Mouse (Mus musculus): ENCODE data around the gene Clps. TPM values are rescaled to one million over a fixed set of nuclear protein-coding genes. Genes with fewer than 3 reads are reported as not detected.

Clps gene
- polyA plus RNA-seq, 1 experiment from 2014 or later: not detected

GRCm38 (mm10) chr17:28533327-28533726 is 27.2 kb downstream of the Clps start:
- Histone ChIP-seq H3K4me3 (ENCODE audit: low read depth, low read length) (no peak overlapping the region), H3K27me3 (replicated peaks; ENCODE audit: control insufficient read depth, insufficient read depth, low read length) (0 out of 2 replicates have a peak, but pooled peaks cover 4% of the 10 kb centered on the region), H3K36me3 (ENCODE audit: control insufficient read depth, insufficient read depth, low read length) (no peaks in the 10 kb centered on the region), H3K4me2 (ENCODE audit: low read length) (no peak overlapping the region), H3K27ac (ENCODE audit: low read depth, low read length) (no peak overlapping the region), H3K4me1 (ENCODE audit: control insufficient read depth, insufficient read depth, low read length) (no peaks in the 10 kb centered on the region), H3K9me3 (replicated peaks; ENCODE audit: control insufficient read depth, low read length) (no peaks in the 10 kb centered on the region), H3K9ac (ENCODE audit: low read length) (no peak overlapping the region)
- WGBS: 90% methylated on average over 13 of the region's 13 CpGs
- no peak for DNase-seq (ENCODE audit: low spot score)
- no peak for ATAC-seq

- WGBS: 91% methylated on average over 7 of the region's 7 CpGs
- no peak for ATAC-seq
Measured at GRCm38 (mm10) chr17:28532557-28532956, 28.0 kb downstream of the Clps start.

GRCm38 (mm10) chr17:28531946-28532345 is 28.6 kb downstream of the Clps start:
- WGBS: 11% methylated on average over 18 of the region's 18 CpGs
- H3K4me2 ChIP-seq (ENCODE audit: low read length): no peak overlapping the region

More at GRCm38 (mm10) chr17:28532557-28532956, 28.0 kb downstream of the Clps start:
- Histone ChIP-seq H3K9ac (ENCODE audit: low read length) (no peak overlapping the region), H3K4me3 (ENCODE audit: low read depth, low read length) (no peak overlapping the region), H3K9me3 (replicated peaks; ENCODE audit: control insufficient read depth, low read length) (no peaks in the 10 kb centered on the region), H3K27me3 (replicated peaks; ENCODE audit: control insufficient read depth, insufficient read depth, low read length) (0 out of 2 replicates have a peak, but pooled peaks cover 4% of the 10 kb centered on the region), H3K4me2 (ENCODE audit: low read length) (no peak overlapping the region), H3K36me3 (ENCODE audit: control insufficient read depth, insufficient read depth, low read length) (no peaks in the 10 kb centered on the region), H3K4me1 (ENCODE audit: control insufficient read depth, insufficient read depth, low read length) (no peaks in the 10 kb centered on the region), H3K27ac (ENCODE audit: low read depth, low read length) (no peak overlapping the region)
- DNase-seq (ENCODE audit: low spot score): no peak

GRCm38 (mm10) chr17:28530506-28530905 is 30.1 kb downstream of the Clps start, which contains the start of gene Armc12:
TSS of gene Armc12 (plus strand) at chr17:28530806.
- no peaks in the 10 kb centered on the region for H3K36me3 ChIP-seq (ENCODE audit: control insufficient read depth, insufficient read depth, low read length)
- no peak within 1 kb of the TSS for H3K9ac ChIP-seq (ENCODE audit: low read length)
- DNase-seq (ENCODE audit: low spot score) (no peak), ATAC-seq (no peak)
- H3K4me3 ChIP-seq (ENCODE audit: low read depth, low read length): no peak within 1 kb of the TSS
- H3K27ac ChIP-seq (ENCODE audit: low read depth, low read length): no peak within 1 kb of the TSS
- 86% methylated on average over 6 of the region's 6 CpGs for WGBS
- no peaks in the 10 kb centered on the region for H3K4me1 ChIP-seq (ENCODE audit: control insufficient read depth, insufficient read depth, low read length)
- 0 out of 2 replicates have a peak, but pooled peaks cover 4% of the 10 kb centered on the region for H3K27me3 ChIP-seq (replicated peaks; ENCODE audit: control insufficient read depth, insufficient read depth, low read length)
- no peak within 1 kb of the TSS for H3K4me2 ChIP-seq (ENCODE audit: low read length)
- no peaks in the 10 kb centered on the region for H3K9me3 ChIP-seq (replicated peaks; ENCODE audit: control insufficient read depth, low read length)

More at GRCm38 (mm10) chr17:28531946-28532345, 28.6 kb downstream of the Clps start:
- Histone ChIP-seq H3K4me3 (ENCODE audit: low read depth, low read length) (no peak overlapping the region), H3K9ac (ENCODE audit: low read length) (no peak overlapping the region), H3K27me3 (replicated peaks; ENCODE audit: control insufficient read depth, insufficient read depth, low read length) (0 out of 2 replicates have a peak, but pooled peaks cover 4% of the 10 kb centered on the region), H3K27ac (ENCODE audit: low read depth, low read length) (no peak overlapping the region), H3K36me3 (ENCODE audit: control insufficient read depth, insufficient read depth, low read length) (no peaks in the 10 kb centered on the region), H3K9me3 (replicated peaks; ENCODE audit: control insufficient read depth, low read length) (no peaks in the 10 kb centered on the region), H3K4me1 (ENCODE audit: control insufficient read depth, insufficient read depth, low read length) (no peaks in the 10 kb centered on the region)
- DNase-seq (ENCODE audit: low spot score): no peak
- no peak for ATAC-seq

DNA sequence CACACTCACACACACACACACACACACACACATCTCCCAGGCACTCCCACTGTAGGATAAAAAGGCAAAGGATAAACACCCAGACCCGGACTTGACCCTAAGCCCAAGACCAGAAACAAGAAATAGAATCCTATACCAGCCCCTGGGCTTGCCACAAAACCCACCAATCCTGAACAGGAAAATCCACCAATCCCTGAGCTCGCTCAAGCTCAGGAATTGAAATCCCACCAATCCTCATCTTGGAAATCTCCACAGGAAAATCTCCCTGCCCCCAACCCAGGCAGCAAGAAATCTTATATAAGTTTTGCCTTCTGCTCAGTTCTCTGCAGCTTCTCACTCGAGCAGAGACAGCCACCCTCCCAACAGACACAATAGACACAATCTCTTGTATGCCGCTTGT is 31.4 kb downstream of the Clps start:
- Histone ChIP-seq H3K27ac (ENCODE audit: low read depth, low read length) (no peak overlapping the region), H3K36me3 (ENCODE audit: control insufficient read depth, insufficient read depth, low read length) (no peaks in the 10 kb centered on the region), H3K9me3 (replicated peaks; ENCODE audit: control insufficient read depth, low read length) (no peaks in the 10 kb centered on the region), H3K27me3 (replicated peaks; ENCODE audit: control insufficient read depth, insufficient read depth, low read length) (0 out of 2 replicates have a peak, but pooled peaks cover 4% of the 10 kb centered on the region), H3K4me3 (ENCODE audit: low read depth, low read length) (no peak overlapping the region), H3K9ac (ENCODE audit: low read length) (no peak overlapping the region), H3K4me1 (ENCODE audit: control insufficient read depth, insufficient read depth, low read length) (no peaks in the 10 kb centered on the region), H3K4me2 (ENCODE audit: low read length) (no peak overlapping the region)
- ATAC-seq: no peak
- WGBS: 69% methylated on average over 4 of the region's 4 CpGs
- no peak for DNase-seq (ENCODE audit: low spot score)

DNA sequence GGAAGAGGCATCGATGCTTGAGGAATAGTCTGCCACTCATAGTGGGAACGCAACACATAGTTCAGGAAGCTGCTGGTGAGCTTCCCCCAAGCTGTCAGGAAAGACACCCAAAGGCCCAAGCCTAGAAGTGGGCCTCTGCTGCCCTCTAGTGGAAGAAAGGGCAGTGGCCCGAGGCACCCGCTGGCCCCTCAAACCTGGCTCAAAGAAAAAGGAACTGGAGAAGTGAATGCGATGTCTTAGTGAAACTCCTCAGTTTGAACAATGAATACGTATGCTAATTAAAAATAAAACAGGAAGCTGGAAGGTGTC is 32.6 kb downstream of the Clps start:
- Histone ChIP-seq H3K4me3 (ENCODE audit: low read depth, low read length) (no peak overlapping the region), H3K4me2 (ENCODE audit: low read length) (no peak overlapping the region), H3K4me1 (ENCODE audit: control insufficient read depth, insufficient read depth, low read length) (peaks cover 3% of the 10 kb centered on the region; the same call in 1 of the 2 replicates), H3K36me3 (ENCODE audit: control insufficient read depth, insufficient read depth, low read length) (no peaks in the 10 kb centered on the region), H3K9me3 (replicated peaks; ENCODE audit: control insufficient read depth, low read length) (no peaks in the 10 kb centered on the region), H3K27me3 (replicated peaks; ENCODE audit: control insufficient read depth, insufficient read depth, low read length) (0 out of 2 replicates have a peak, but pooled peaks cover 4% of the 10 kb centered on the region), H3K9ac (ENCODE audit: low read length) (no peak overlapping the region), H3K27ac (ENCODE audit: low read depth, low read length) (no peak overlapping the region)
- DNase-seq (ENCODE audit: low spot score) (peak; percentile 92), ATAC-seq (peak; percentile 56; the same call in 1 of the 2 replicates)
- whole genome bisulfite sequencing: 4% methylated on average over 6 of the region's 6 CpGs

GRCm38 (mm10) chr17:28527184-28528042 is 33.2 kb downstream of the Clps start:
- no peak overlapping the region for H3K27ac ChIP-seq (ENCODE audit: low read depth, low read length)
- H3K4me3 ChIP-seq (ENCODE audit: low read depth, low read length): no peak overlapping the region
- DNase-seq (ENCODE audit: low spot score) (no peak), ATAC-seq (no peak)
- no peaks in the 10 kb centered on the region for H3K9me3 ChIP-seq (replicated peaks; ENCODE audit: control insufficient read depth, low read length)
- H3K9ac ChIP-seq (ENCODE audit: low read length): no peak overlapping the region
- WGBS: 50% methylated on average over 12 of the region's 12 CpGs
- no peak overlapping the region for H3K4me2 ChIP-seq (ENCODE audit: low read length)
- H3K4me1 ChIP-seq (ENCODE audit: control insufficient read depth, insufficient read depth, low read length): peaks cover 3% of the 10 kb centered on the region; the same call in 1 of the 2 replicates
- no peaks in the 10 kb centered on the region for H3K36me3 ChIP-seq (ENCODE audit: control insufficient read depth, insufficient read depth, low read length)
- H3K27me3 ChIP-seq (replicated peaks; ENCODE audit: control insufficient read depth, insufficient read depth, low read length): 0 out of 2 replicates have a peak, but pooled peaks cover 4% of the 10 kb centered on the region

GRCm38 (mm10) chr17:28524831-28525430 is 35.6 kb downstream of the Clps start:
- ATAC-seq: no peak
- Histone ChIP-seq H3K4me3 (ENCODE audit: low read depth, low read length) (no peak overlapping the region), H3K9ac (ENCODE audit: low read length) (no peak overlapping the region), H3K4me1 (ENCODE audit: control insufficient read depth, insufficient read depth, low read length) (peaks cover 3% of the 10 kb centered on the region; the same call in 1 of the 2 replicates), H3K36me3 (ENCODE audit: control insufficient read depth, insufficient read depth, low read length) (no peaks in the 10 kb centered on the region), H3K27ac (ENCODE audit: low read depth, low read length) (no peak overlapping the region), H3K9me3 (replicated peaks; ENCODE audit: control insufficient read depth, low read length) (no peaks in the 10 kb centered on the region), H3K27me3 (replicated peaks; ENCODE audit: control insufficient read depth, insufficient read depth, low read length) (0 out of 2 replicates have a peak, but pooled peaks cover 5% of the 10 kb centered on the region), H3K4me2 (ENCODE audit: low read length) (no peak overlapping the region)
- 73% methylated on average over 4 of the region's 4 CpGs for WGBS
- DNase-seq (ENCODE audit: low spot score): no peak

Measured in forebrain, embryonic 14.5 days (tissue).